8 mouse cellular contexts compared by ENCODE assay signal in genomic region chr2:144555286-144555819, GRCm38 (mm10). TPM values are rescaled to one million over a fixed set of nuclear protein-coding genes. Genes with fewer than 3 reads are reported as not detected.
DNase-seq lines count a peak whose midpoint lies in the region; ATAC-seq and TF ChIP-seq lines count a peak whose summit lies in the region.

No protein-coding gene starts in this region.

- H3K4me1 ChIP-seq in heart, embryonic 16.5 days (ENCODE audit: control insufficient read depth, insufficient read depth, low read length), result peaks cover 11% of the 10 kb centered on the region
- H3K4me1 ChIP-seq in liver, embryonic 14.5 days (replicated peaks; ENCODE audit: control insufficient read depth in 2 of 2, insufficient read depth in 2 of 2, low read length in 1 of 2), result peaks cover 0 to 4% of the 10 kb centered on the region in 2 experiments; a peak in 3 of 4 replicates

- intact Hi-C loops in heart, postnatal 10 days (cut with DNase I), result loop anchor here (1.0 to 5.0 kb wide), 2 partner anchors 28 to 37 kb away; partner anchors contain the start of genes Dzank1, Polr3f and Smim26

- no peaks in the 10 kb centered on the region for H3K27me3 ChIP-seq in heart, embryonic 16.5 days (ENCODE audit: control insufficient read depth, insufficient read depth, low read length)
- no peaks in the 10 kb centered on the region for H3K27me3 ChIP-seq in Patski
- no peaks in the 10 kb centered on the region for H3K27me3 ChIP-seq in liver, embryonic 14.5 days (ENCODE audit: control insufficient read depth, insufficient read depth, low read length)

- POLR2A ChIA-PET in Patski (lab: Charles Lee), result interaction anchor here (0.5 kb wide), 1 partner anchor 19 kb away, joined by 6 read pairs; no protein-coding TSS in a partner anchor

- peaks cover 4% of the 10 kb centered on the region; the same call in 1 of the 2 replicates for H3K36me3 ChIP-seq in heart, embryonic 16.5 days (ENCODE audit: control insufficient read depth, insufficient read depth)
- no peaks in the 10 kb centered on the region; the same call in none of the 2 replicates for H3K36me3 ChIP-seq in liver, embryonic 14.5 days (replicated peaks; ENCODE audit: control insufficient read depth, insufficient read depth, low read depth)

- CTCF ChIA-PET in Patski (lab: Charles Lee), result no interaction called here

- peak overlapping the region; percentile 64 for H3K4me3 ChIP-seq in heart, embryonic 16.5 days (ENCODE audit: low read length)
- peak overlapping the region; percentile 91 to 92 for H3K4me3 ChIP-seq in liver, embryonic 14.5 days (ENCODE audit: insufficient read depth in 1 of 2, low read depth in 2 of 2, low read length in 2 of 2)

- no peaks in the 10 kb centered on the region for H3K9me3 ChIP-seq in heart, embryonic 16.5 days (replicated peaks; ENCODE audit: control insufficient read depth, low read length)
- no peaks in the 10 kb centered on the region for H3K9me3 ChIP-seq in liver, embryonic 14.5 days (ENCODE audit: control insufficient read depth, low read length)

- 1% methylated on average over 14 of the region's 14 CpGs for WGBS in heart, embryonic 16.5 days
- WGBS in liver, embryonic 14.5 days (ENCODE audit: insufficient replicate concordance), result 1% methylated on average over 14 of the region's 14 CpGs

- no peak for TF ChIP-seq CTCF in Patski (IDR thresholded peaks at IDR 0.05)
- TF ChIP-seq CTCF in liver, embryonic 14.5 days (IDR thresholded peaks at IDR 0.05; ENCODE audit: low read depth), result no peak

- H3K27ac ChIP-seq in heart, embryonic 16.5 days (ENCODE audit: low read length), result peak overlapping the region; percentile 96
- peak overlapping the region; percentile 82 for H3K27ac ChIP-seq in liver, embryonic 14.5 days

- H3K9ac ChIP-seq in heart, embryonic 16.5 days (ENCODE audit: low read length), result peak overlapping the region; percentile 73
- H3K9ac ChIP-seq in liver, embryonic 14.5 days (replicated peaks), result peak overlapping the region; percentile 94

- no peak for DNase-seq in heart, postnatal 10 days
- no peak for DNase-seq in Patski (ENCODE audit: low read depth, low spot score)
- DNase-seq in forelimb bud, embryonic 11.5 days (ENCODE audit: low read depth, low spot score), result peak; percentile 29
- DNase-seq in liver, embryonic 14.5 days (ENCODE audit: low read depth in 3 of 3, low spot score in 3 of 3), result peak in 1 of 3 experiments; percentile 13
- no peak for DNase-seq in adipocyte (ENCODE audit: low spot score)
- DNase-seq in thymus, postnatal 4 days, result no peak
- DNase-seq in kidney, adult 11 months, result no peak

- in situ Hi-C loops in Patski (cut with MboI; ENCODE audit: low pct_unique_long_range_greater_than_20kb), result no loop called here

- peak overlapping the region; percentile 74 for H3K4me2 ChIP-seq in heart, embryonic 16.5 days (ENCODE audit: low read depth, low read length)
- H3K4me2 ChIP-seq in liver, embryonic 14.5 days (ENCODE audit: low read depth), result peak overlapping the region; percentile 88

- no peak for TF ChIP-seq EP300 in liver, embryonic 14.5 days (IDR thresholded peaks at IDR 0.05; ENCODE audit: low read depth)

- ATAC-seq in heart, embryonic 16.5 days (replicated peaks; ENCODE audit: extremely low read depth, insufficient read depth, low FRiP score), result no peak
- peak; percentile 18 for ATAC-seq in Patski
- 0 out of 2 replicates have a peak, but pooled peaks have one; percentile 3 for ATAC-seq in liver, embryonic 14.5 days (ENCODE audit: insufficient read depth)

RNA-seq across cellular contexts. Expression of gene Sec23b, which starts 0.7 kb away (rescaled TPM):
- 51.9 and 52.1 TPM in 2 replicates for polyA plus RNA-seq in heart, embryonic 16.5 days (2015; fragmentation: Nextera tagmentation; extraction: Ambion mirVana)
- 10 to 100 TPM; 32.4 to 36.6 TPM for total RNA-seq in heart, postnatal 10 days (2021)
- polyA plus RNA-seq in Patski (2021), result 117 TPM
- polyA plus RNA-seq in liver, embryonic 14.5 days (2012; rRNA removed), result 23.3 and 27.9 TPM in 2 replicates
- 46.5 and 51.7 TPM in 2 replicates for polyA plus RNA-seq in liver, embryonic 14.5 days (2014; fragmentation: Nextera tagmentation; extraction: Ambion mirVana)

RNA-seq across cellular contexts. Expression of gene Rbbp9, which starts 4.7 kb away (rescaled TPM):
- polyA plus RNA-seq in heart, embryonic 16.5 days (2015; fragmentation: Nextera tagmentation; extraction: Ambion mirVana), result 50.8 and 54.0 TPM in 2 replicates
- total RNA-seq in heart, postnatal 10 days (2021), result 10 to 100 TPM; 14.4 to 15.0 TPM
- polyA plus RNA-seq in Patski (2021), result 65.2 TPM
- polyA plus RNA-seq in liver, embryonic 14.5 days (2012; rRNA removed), result 2.8 and 4.6 TPM in 2 replicates
- 8.3 and 8.5 TPM in 2 replicates for polyA plus RNA-seq in liver, embryonic 14.5 days (2014; fragmentation: Nextera tagmentation; extraction: Ambion mirVana)

RNA-seq across cellular contexts. Expression of gene Polr3f, which starts 27.8 kb away (rescaled TPM):
- 18.4 and 20.8 TPM in 2 replicates for polyA plus RNA-seq in heart, embryonic 16.5 days (2015; fragmentation: Nextera tagmentation; extraction: Ambion mirVana)
- 10 to 100 TPM; 14.6 to 16.9 TPM for total RNA-seq in heart, postnatal 10 days (2021)
- 19.8 TPM for polyA plus RNA-seq in Patski (2021)
- 3.5 and 5.8 TPM in 2 replicates for polyA plus RNA-seq in liver, embryonic 14.5 days (2012; rRNA removed)
- polyA plus RNA-seq in liver, embryonic 14.5 days (2014; fragmentation: Nextera tagmentation; extraction: Ambion mirVana), result 7.5 and 7.7 TPM in 2 replicates

RNA-seq across cellular contexts. Expression of gene Dzank1, which starts 28.1 kb away (rescaled TPM):
- polyA plus RNA-seq in heart, embryonic 16.5 days (2015; fragmentation: Nextera tagmentation; extraction: Ambion mirVana), result 0.60 and 1.5 TPM in 2 replicates
- total RNA-seq in heart, postnatal 10 days (2021), result 1 to 10 TPM; 1.8 to 2.2 TPM
- 3.6 TPM for polyA plus RNA-seq in Patski (2021)
- polyA plus RNA-seq in liver, embryonic 14.5 days (2012; rRNA removed), result 0.01 and 0.02 TPM in 2 replicates
- polyA plus RNA-seq in liver, embryonic 14.5 days (2014; fragmentation: Nextera tagmentation; extraction: Ambion mirVana), result 0.17 TPM in 1 of 2 replicates, not detected in the other

RNA-seq across cellular contexts. Expression of gene Smim26, which starts 38.5 kb away (rescaled TPM):
- 46.4 and 47.1 TPM in 2 replicates for polyA plus RNA-seq in heart, embryonic 16.5 days (2015; fragmentation: Nextera tagmentation; extraction: Ambion mirVana)
- total RNA-seq in heart, postnatal 10 days (2021), result 10 to 100 TPM; 65.4 to 67.9 TPM
- polyA plus RNA-seq in Patski (2021), result 45.9 TPM
- 10.6 and 15.6 TPM in 2 replicates for polyA plus RNA-seq in liver, embryonic 14.5 days (2012; rRNA removed)
- polyA plus RNA-seq in liver, embryonic 14.5 days (2014; fragmentation: Nextera tagmentation; extraction: Ambion mirVana), result 21.0 and 22.1 TPM in 2 replicates
